Mouse (Mus musculus) forebrain, embryonic 11.5 days (tissue): ENCODE results near the gene Bsx. TPM values are rescaled to one million over a fixed set of nuclear protein-coding genes. Genes with fewer than 3 reads are reported as not detected.

Experiments
- ATAC-seq: fragments of 200-750 bp; cut with Nextera tagmentation; replicated peaks from 2 replicates; pipeline ENCODE4 v1.8.0; 2017; ENCODE audit warnings: moderate TSS enrichment; ENCODE audit not compliant: low FRiP score
- DNase-seq: peaks from one replicate; pipeline ENCODE4 v3.0.0-alpha.2; 2017; ENCODE audit warnings: low spot score
- H3K27ac ChIP-seq: fragments of 300-500 bp; sonication (generic); 2 replicates; pipeline ENCODE4 v1.5.1; 2014; ENCODE audit warnings: low read depth, low read length
- H3K27me3 ChIP-seq: fragments of 300-500 bp; sonication (generic); 2 replicates; pipeline ENCODE4 v1.6.1; 2014; ENCODE audit warnings: mild to moderate bottlenecking, low read length, mixed read lengths; ENCODE audit not compliant: control insufficient read depth, insufficient read depth
- H3K36me3 ChIP-seq: fragments of 300-500 bp; sonication (generic); 2 replicates; pipeline ENCODE4 v1.6.1; 2014; ENCODE audit warnings: mild to moderate bottlenecking, low read length, moderate library complexity, mixed read lengths; ENCODE audit not compliant: control insufficient read depth, insufficient read depth
- H3K4me1 ChIP-seq: fragments of 300-500 bp; sonication (generic); replicated peaks from 2 replicates; pipeline ENCODE4 v1.6.1; 2014; ENCODE audit warnings: low read length, mixed read lengths; ENCODE audit not compliant: control insufficient read depth, insufficient read depth
- H3K4me2 ChIP-seq: fragments of 300-500 bp; sonication (generic); 2 replicates; pipeline ENCODE4 v1.6.1; 2014; ENCODE audit warnings: low read depth, mild to moderate bottlenecking, low read length, moderate library complexity, mixed read lengths; ENCODE audit not compliant: severe bottlenecking
- H3K4me3 ChIP-seq: fragments of 300-500 bp; sonication (generic); 2 replicates; pipeline ENCODE4 v1.5.1; 2014; ENCODE audit warnings: low read depth, low read length
- H3K9ac ChIP-seq: fragments of 300-500 bp; sonication (generic); 2 replicates; pipeline ENCODE4 v1.6.1; 2014; ENCODE audit warnings: low read length
- H3K9me3 ChIP-seq: fragments of 300-500 bp; sonication (generic); 2 replicates; pipeline ENCODE4 v1.6.1; 2016; ENCODE audit warnings: low read length, mixed read lengths; ENCODE audit not compliant: control insufficient read depth
- WGBS: fragments of 180-500 bp; shearing (Covaris S2); extraction: QIAGEN DNeasy Blood & Tissue Kit; methylation state at CpG from one replicate; pipeline ENCODE4 v1.1.7; 2014; 5-methylcytosine and 5-hydroxymethylcytosine counted together
- polyA plus RNA-seq: library from polyadenylated mRNA; unstranded; fragments of >200 nt; fragmentation: Nextera tagmentation; extraction: Ambion mirVana; gene quantifications from 2 replicates; pipeline ENCODE4 v1.2.1, GENCODE M21; 2014

Gene Bsx
- polyA plus RNA-seq: 0.72 and 1.7 TPM in 2 replicates

DNA sequence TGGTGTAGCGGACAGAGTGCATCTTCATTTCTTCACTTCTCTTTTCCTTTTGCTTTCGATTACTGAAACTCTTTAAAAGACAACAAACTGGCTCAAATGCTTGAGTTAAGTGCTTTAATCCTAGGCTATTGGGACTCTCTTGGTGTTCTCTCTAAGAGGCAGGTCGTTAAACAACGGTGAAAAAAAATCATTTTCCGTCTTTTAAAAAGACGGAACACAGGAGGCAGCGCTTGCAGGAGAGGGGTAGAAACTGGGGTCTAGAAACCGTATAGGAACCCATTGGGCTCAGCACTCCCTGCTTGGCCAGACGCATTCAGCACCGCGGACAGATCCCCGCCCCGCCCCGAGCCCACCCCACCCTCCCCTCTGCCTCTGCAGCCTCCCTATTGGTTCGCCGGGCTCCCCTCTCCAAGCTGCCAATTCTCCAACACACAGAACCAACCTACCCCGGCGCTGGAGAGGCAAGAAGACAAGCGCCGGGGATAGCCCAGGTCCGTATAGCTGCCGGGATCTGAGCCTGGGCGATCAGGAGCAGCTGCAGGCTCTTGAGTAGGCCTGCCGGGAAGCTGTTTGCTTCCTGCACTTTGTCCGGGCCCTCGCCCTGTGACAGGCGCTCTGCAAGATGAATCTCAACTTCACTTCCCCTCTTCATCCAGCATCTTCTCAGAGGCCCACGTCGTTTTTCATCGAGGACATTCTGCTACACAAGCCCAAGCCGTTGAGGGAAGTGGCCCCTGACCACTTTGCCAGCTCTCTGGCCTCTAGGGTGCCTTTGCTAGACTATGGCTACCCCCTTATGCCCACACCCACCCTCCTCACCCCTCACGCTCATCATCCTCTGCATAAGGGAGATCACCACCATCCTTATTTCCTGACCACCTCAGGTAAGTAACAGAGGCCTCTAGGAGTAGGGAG lies at the start of gene Bsx:
Gene Bsx (plus strand): TSS at position 572 of the 915 bp plus-strand sequence.
- Histone ChIP-seq H3K4me2 (no peak within 1 kb of the TSS), H3K4me3 (no peak within 1 kb of the TSS), H3K9me3 (no peaks in the 10 kb centered on the region), H3K4me1 (peaks cover 6% of the 10 kb centered on the region), H3K36me3 (no peaks in the 10 kb centered on the region), H3K9ac (no peak within 1 kb of the TSS), H3K27me3 (peaks cover 92% of the 10 kb centered on the region), H3K27ac (no peak within 1 kb of the TSS)
- DNase-seq (peak; percentile 93), ATAC-seq (peak; percentile 90)
- WGBS: 2% methylated on average over 32 of the region's 32 CpGs

DNA sequence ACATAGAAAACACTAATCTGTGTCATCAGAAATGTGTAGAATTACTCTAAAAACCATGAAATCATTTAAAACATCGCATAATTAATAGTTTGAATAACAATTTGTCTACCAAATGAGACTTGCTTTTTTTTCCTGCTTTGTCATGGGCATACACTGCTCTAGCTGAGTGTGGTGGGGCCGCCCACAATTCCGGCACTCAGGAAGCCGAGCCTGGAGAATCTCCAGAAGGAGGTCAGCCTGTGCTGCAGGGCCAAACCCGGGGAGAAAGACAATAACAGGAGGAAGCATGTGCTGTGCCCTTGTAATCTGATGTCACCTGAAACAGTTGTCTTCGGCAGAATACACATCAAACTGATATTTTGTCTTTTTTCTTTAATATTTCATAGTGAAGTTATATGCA lies 48.3 kb upstream of the Bsx start:
- H3K9me3 ChIP-seq: no peaks in the 10 kb centered on the region
- no peaks in the 10 kb centered on the region for H3K36me3 ChIP-seq
- 0 out of 2 replicates have a peak, but pooled peaks cover 3% of the 10 kb centered on the region for H3K27me3 ChIP-seq
- H3K4me3 ChIP-seq: no peak overlapping the region
- no peak overlapping the region for H3K9ac ChIP-seq
- peaks cover 3% of the 10 kb centered on the region; the same call in 1 of the 2 replicates for H3K4me1 ChIP-seq
- ATAC-seq: no peak
- no peak for DNase-seq
- no peak overlapping the region for H3K4me2 ChIP-seq
- whole genome bisulfite sequencing: 46% methylated on average over 6 of the region's 6 CpGs
- H3K27ac ChIP-seq: no peak overlapping the region

DNA sequence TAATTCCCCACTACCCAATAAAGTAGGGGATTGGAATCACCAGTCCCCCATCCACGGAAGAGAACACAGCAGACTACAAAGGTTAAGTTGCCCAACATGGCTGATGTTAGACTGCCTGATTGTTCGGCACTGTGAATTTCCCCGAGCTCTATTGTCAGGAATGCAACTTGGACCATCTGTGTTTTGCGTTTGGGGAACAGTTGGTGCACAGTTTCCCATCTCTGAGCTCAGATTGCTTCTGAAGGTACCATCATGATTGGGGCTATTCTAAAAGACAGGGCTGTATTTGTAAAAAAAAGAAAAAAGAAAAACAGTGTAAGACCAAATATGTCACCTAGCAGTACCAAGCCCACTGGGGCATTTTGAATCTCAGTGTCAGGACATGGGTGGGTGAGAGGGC lies 46.6 kb upstream of the Bsx start:
- no peaks in the 10 kb centered on the region for H3K36me3 ChIP-seq
- WGBS: 87% methylated on average over 4 of the region's 4 CpGs
- H3K27me3 ChIP-seq: 0 out of 2 replicates have a peak, but pooled peaks cover 3% of the 10 kb centered on the region
- no peak for DNase-seq
- no peak overlapping the region for H3K27ac ChIP-seq
- no peak overlapping the region for H3K4me3 ChIP-seq
- ATAC-seq: no peak
- no peaks in the 10 kb centered on the region for H3K9me3 ChIP-seq
- no peak overlapping the region for H3K4me2 ChIP-seq
- H3K4me1 ChIP-seq: no peaks in the 10 kb centered on the region
- no peak overlapping the region for H3K9ac ChIP-seq

DNA sequence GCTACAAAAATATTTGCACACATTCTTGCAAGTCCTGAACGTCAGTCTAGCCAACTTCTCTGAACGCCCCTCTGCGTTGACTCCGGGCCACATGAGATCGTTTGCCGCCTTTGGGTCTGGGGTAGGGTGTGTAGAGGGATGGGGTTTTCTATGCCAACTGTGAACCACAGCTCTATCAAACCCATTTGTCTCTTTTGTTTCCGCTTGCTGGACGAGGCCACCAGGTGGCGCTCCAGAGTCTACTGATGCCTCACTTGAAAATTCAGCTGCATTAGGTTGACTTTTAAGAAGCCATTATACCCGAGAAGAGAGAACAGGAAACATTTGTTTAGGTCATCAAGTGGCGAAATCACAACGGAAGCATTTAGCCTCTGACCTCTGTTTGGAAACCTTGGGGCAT lies 39.4 kb upstream of the Bsx start:
- Histone ChIP-seq H3K27me3 (no peaks in the 10 kb centered on the region), H3K4me2 (no peak overlapping the region), H3K27ac (no peak overlapping the region), H3K4me1 (no peaks in the 10 kb centered on the region), H3K36me3 (no peaks in the 10 kb centered on the region), H3K4me3 (no peak overlapping the region), H3K9me3 (no peaks in the 10 kb centered on the region), H3K9ac (no peak overlapping the region)
- DNase-seq (peak; percentile 90), ATAC-seq (no peak)
- WGBS: 10% methylated on average over 12 of the region's 12 CpGs

DNA sequence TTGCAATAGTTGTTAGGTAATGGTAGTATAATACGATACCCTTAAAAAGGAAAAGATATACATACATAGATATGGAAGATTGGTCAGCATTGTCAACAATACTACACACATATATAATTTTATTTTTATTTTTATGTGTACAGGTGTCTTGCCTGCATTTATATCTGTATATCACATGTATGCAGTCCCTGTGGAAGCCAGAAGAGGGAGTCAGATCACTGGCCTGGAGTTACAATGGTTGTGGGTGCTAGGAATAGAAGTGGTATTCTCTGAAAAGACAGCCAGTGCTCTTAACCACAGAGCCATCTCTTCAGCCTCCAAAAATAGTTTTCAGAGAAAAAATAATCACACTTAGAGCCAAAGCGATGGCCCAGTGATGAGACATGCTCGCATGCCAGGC lies 37.2 kb upstream of the Bsx start:
- H3K27ac ChIP-seq: no peak overlapping the region
- WGBS: 92% methylated on average over 3 of the region's 3 CpGs
- H3K4me1 ChIP-seq: no peaks in the 10 kb centered on the region
- no peaks in the 10 kb centered on the region for H3K36me3 ChIP-seq
- H3K9me3 ChIP-seq: no peaks in the 10 kb centered on the region
- no peak overlapping the region for H3K4me3 ChIP-seq
- ATAC-seq (no peak), DNase-seq (no peak)
- H3K4me2 ChIP-seq: no peak overlapping the region
- H3K27me3 ChIP-seq: no peaks in the 10 kb centered on the region
- no peak overlapping the region for H3K9ac ChIP-seq

DNA sequence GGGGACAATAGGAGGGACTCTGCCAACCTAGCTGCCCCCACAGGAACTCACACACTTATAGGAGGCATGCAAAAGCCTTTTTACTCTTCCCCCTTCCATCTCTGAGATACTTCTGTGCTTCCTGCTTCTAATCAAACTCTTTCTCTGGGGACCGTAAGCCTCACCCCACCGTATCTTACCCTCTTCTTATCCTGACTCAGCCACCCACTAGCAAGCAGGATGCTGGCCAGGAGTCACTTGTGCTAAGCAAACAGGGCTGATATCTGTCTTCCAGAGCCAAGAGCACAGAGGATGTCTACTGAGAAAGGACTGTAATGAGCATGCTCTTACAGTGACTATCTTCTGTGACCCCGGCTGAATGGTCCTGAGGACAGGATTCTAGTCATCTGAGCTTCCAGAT lies 34.3 kb upstream of the Bsx start:
- no peaks in the 10 kb centered on the region for H3K36me3 ChIP-seq
- no peak overlapping the region for H3K4me3 ChIP-seq
- DNase-seq (no peak), ATAC-seq (no peak)
- H3K4me1 ChIP-seq: no peaks in the 10 kb centered on the region
- no peaks in the 10 kb centered on the region for H3K27me3 ChIP-seq
- H3K9ac ChIP-seq: no peak overlapping the region
- H3K9me3 ChIP-seq: no peaks in the 10 kb centered on the region
- 84% methylated on average over 3 of the region's 3 CpGs for WGBS
- no peak overlapping the region for H3K4me2 ChIP-seq
- H3K27ac ChIP-seq: no peak overlapping the region

DNA sequence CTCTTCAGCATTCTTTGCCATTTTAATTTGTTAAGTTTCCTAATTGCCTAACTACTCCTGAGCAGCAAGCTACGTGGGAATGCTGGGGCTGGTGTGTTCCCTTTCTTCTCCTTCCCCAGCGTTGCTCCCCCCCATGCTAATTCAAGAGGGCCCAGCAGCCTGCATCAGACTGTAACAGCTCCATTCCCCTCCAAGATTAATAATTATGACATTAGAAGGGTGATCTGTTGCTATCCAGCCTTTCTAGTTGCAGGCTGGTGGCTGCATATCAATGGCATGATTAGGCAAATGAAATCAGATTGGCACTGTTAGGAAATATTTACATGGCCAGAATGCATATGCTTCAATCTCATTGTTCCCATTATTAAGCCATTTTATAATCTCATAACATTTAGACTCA lies 22.4 kb upstream of the Bsx start:
- Histone ChIP-seq H3K9me3 (no peaks in the 10 kb centered on the region), H3K27ac (no peak overlapping the region), H3K27me3 (peaks cover 14% of the 10 kb centered on the region), H3K9ac (no peak overlapping the region), H3K4me3 (no peak overlapping the region), H3K4me1 (no peaks in the 10 kb centered on the region), H3K36me3 (no peaks in the 10 kb centered on the region), H3K4me2 (no peak overlapping the region)
- no peak for DNase-seq
- WGBS: 33% methylated on average over 2 of the region's 2 CpGs
- ATAC-seq: no peak

DNA sequence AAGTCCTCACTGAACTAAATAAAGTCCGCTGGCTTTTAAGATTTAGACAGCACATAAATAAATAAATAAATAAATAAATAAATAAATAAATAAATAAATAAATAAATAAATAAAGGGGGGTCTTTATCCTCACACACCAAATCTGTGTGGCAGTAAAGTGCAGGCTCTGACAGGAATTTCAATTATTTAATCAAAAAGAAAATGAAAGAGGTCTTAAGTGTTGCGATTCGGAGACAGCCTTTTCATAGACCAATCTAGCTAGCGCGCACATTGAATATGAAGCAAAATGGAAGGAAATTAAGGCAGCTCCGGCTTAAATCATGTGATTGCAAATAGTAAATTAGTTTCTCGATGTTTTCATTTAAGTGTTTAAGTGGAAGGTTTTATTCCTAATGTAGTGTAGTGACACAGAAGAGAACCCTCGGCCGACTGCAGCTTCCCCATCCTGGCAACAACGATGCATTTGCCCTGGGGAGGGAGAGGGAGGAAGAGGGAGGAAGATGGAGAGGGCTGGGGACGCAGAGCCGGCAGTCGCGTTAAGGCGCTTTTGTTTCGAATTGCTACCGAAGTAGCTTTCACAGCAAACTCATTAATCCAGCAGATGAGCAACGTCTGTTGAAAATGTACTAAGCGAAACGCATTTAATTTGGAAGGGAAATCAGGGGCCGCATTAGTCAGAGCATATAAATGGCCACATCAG lies 15.3 kb upstream of the Bsx start:
- no peaks in the 10 kb centered on the region for H3K36me3 ChIP-seq
- DNase-seq (peak; percentile 56), ATAC-seq (no peak; the same call in 1 of the 2 replicates)
- H3K27me3 ChIP-seq: peaks cover 59% of the 10 kb centered on the region
- H3K9me3 ChIP-seq: no peaks in the 10 kb centered on the region
- no peak overlapping the region for H3K27ac ChIP-seq
- H3K4me3 ChIP-seq: peak overlapping the region; percentile 15; the same call in 1 of the 2 replicates
- H3K4me2 ChIP-seq: peak overlapping the region; percentile 46
- 4% methylated on average over 21 of the region's 21 CpGs for WGBS
- no peaks in the 10 kb centered on the region for H3K4me1 ChIP-seq
- H3K9ac ChIP-seq: no peak overlapping the region
